Mouse (Mus musculus) hindlimb bud, embryonic 11.5 days (tissue): ENCODE results near the gene Synpo2.

Experiments used
- DNase-seq: peaks from one replicate; pipeline ENCODE4 v3.0.0-alpha.2; 2012; ENCODE audit warnings: low read depth, low spot score; ENCODE audit errors: extremely low spot score

Gene Synpo2

DNA sequence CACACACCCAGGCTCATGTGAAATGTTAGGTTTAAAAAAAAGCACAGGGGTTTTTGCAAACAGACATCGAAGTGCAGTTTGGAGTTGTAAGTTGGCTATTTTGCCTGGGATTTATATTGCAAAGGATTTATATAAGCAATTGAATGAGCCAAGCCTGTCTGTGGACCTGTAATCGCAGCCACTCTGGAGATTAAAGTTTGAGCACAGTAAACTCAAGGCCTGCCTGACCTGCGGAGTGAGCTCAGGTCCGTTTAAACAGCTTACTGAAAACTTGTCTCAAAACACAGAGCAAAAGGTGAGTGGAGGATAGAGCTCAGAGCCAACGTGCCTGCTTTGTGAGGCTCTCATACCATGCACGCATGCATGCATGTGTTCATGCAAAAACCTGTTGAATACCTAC lies 30.9 kb downstream of the Synpo2 start:
- DNase-seq, result no peak

DNA sequence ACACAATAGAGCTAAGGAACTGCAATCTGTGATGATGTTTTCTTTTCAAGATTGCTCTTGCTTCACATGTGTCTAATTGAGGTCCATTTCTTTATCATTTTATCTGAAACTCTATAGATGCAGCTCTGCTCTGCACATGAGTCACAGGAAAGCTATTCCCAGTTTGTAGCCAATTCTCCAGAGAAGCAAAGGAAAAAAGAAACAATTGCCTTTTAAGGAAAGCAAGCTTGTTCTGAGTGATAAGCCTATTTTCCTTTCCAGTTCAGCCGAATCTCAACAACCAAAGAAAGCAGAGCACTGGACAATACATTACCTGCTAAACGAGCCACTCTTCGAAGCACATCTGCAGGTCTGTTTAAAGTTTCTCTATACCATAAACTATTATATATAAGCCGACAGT lies 31.3 kb downstream of the Synpo2 start:
- DNase-seq, result no peak

DNA sequence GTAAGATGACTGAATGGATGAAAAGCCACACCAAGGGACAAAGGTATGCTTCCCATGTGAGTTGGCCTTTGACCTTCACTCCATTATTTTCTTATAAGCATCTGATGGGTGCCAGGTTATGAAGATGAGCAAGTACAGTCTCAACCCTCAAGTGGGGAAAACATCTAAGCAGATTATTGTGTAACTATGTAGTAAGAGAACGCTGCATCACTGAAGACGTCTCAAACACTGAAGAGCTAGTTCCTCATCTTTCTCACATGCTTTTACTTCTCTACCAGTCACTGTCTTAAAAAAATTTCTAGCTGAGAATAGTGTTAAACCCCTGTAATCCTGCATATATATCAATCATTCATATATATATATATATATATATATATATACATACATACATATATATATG lies 34.2 kb downstream of the Synpo2 start:
- no peak for DNase-seq

DNA sequence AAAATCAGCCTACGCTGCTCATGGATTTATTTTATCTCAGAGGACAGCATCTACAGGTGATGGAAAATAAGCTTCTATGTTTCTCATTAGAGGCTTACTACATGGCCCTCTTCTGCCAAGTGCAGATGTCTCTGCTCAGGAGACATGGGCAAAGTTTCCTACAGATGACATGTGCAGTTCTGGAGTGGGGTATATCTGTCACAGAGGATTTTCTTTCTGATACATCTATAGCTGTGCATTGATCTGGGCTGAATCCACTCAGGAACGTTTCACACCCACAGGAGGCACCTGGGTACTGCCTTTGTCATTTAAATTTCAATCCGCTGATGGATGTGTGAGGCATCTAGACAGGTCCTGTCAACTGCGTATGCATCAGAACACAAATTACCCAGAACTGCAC lies 42.2 kb downstream of the Synpo2 start:
- no peak for DNase-seq

DNA sequence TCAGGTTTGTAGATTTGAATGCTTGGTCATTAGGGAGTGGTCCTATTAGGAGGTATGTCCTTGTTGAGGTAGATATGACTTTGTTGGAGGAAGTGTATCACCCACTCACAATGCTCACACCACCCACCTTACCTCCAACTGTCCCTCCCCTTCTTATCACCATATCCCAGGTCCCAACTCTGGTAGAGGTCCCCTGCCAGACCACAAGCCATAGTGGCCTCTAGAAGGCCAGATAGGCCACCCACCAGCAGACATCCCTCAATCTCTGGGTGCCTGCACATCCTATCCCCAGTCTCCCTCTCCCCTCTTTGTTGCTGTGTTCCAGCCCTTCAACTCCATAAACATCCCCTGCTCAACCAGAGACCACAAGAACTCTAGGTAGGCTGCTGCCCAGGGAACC lies 44.3 kb downstream of the Synpo2 start:
- no peak for DNase-seq

DNA sequence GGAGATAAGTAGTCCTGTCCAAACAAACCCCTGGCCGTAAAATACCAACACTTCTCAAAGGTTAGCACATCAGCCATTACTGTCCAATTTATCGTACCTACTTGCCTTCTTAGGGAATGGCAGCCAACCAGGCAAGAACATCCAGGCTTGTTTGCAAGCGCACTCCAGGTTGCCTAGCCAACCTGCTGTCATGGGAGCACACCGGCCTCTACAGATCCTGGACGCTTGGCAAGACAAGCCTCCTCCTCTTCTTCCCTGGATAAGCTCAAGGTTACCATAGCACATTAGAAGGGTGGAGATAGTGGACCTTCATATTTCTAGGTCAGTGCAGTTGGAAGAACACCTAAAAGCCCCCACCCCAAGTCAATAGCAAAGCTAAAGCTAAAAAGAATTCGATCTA lies 45.6 kb downstream of the Synpo2 start:
- DNase-seq, result no peak

DNA sequence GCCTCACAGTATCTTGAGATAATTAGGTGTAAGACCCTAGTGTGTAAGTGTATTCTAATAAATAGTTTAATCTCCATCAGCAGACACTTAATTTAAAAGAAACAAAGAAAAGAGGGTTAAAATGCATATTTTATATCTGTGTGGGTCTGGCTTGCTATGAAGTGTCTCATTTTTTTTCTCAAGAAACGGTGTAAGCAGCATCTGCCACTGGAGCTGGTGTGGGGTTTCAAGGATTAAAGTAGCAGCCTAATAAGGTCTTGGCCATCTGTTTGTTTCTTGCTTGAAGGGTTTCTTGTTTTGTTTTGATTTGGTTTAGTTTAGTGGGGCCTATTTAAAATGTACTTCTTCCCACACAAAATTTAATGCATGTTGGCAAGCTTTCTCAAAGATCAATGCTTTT lies 46.1 kb downstream of the Synpo2 start:
- no peak for DNase-seq

DNA sequence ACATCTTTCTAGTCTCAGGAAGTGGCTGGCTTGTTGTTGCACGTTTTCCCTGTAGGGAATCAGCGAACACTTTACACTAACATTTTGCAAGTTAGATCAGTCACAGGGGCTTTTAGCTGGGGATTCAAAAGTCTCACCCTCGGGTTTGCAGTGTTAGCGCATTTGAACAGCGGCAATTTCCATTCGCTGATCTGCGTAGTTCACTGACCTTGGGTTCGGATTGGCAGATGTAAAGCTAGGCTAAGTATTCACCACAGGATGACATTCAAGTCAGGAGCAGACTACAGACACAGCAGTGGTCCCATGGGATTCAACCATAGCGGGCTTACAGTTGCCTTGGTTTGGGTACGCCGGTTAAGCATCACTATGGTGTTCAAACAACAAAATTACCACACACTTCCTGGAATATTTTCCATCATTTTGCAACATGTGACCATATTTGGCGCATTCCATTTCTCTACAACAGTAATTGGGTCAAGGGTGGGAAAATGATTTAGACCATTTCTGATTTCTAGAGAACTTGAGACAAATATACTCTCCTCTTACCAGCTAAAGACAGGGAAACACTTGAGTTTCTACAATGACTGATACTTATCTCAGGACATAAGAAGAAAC lies 47.2 kb downstream of the Synpo2 start:
- no peak for DNase-seq

DNA sequence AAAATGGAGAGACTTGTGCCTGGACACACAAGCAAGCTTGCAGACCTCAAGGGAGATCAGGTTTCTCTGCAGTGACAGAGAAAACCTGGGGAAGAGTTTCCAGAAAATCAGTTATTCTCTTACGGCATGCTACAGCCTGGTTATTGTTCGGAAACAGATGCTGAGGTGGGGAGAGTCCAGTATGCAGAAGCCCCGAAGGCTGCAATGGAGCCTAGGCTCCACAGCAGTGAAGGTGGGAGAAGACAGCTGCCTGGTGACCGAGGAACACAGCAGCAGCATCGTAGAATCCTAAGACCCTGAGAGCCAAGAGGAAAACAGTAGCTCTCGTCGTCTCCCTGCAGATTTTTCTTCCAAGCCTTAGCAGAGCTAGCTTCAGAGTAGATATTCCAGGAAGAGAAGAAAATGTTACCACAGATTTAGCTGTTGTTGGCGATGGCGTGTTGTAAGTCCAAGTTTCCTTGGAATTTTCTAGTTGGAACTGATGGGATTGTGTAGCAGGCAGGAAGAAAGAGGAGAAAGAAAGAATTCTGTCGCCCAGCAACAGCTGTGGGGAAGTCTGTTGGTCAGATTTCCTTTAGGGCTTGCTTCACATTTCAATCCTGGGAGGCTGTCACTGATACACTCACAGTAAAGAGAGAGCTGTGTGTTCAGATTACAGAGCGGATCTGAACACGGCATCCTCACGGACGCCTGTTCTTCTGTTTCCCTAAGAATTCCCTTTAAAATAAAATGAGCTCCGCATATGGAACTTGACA lies 48.4 kb downstream of the Synpo2 start:
- no peak for DNase-seq

DNA sequence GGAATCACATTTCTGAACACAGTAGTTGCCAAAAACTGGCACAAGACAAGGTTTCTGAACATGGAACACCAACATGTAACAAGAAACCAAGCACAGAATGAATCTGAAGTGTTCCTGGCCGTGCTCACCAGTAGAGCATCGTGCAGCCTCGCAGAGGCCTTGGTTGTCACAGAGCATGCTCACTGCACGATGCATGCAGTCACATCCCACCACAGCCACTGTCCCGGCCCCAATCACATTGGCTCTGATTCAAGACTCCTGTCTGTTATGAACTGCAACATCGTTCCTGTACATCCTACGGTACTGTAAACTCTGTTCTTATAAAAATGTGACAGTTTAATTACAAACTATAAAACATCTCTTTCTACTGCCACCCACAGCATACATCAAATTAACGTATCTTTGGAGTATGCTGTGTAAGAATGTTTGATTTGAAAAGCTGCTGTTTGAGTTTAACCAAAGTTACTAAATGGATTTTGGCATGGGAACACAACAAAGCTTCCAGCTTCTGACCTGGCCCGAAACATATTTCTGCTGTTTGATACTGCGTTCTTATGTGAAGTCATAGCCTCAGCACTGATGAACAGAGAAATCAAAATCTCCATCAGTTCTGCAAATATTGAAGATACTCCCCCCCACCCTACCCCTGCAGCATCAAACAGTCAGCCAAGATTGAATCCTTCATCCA lies 50.6 kb downstream of the Synpo2 start:
- DNase-seq, result no peak

DNA sequence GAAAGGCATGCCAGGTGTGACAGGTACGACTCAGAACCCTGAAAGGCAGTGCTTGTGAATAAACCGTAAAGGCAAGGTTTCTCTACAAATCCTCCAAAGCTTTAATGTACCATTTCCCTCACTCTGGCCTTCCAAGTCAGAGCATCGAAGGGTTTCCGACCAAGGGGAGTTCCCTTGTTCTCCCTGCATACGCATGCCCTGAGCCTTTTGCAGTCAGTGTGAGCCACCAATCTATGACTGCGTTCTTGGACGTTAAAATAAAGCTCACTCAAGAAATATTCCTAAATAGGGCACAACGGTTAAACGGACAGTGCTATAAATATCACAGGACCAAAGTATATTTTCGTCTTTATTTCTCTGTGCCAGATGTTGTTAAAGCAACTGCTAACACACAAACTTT lies 51.7 kb downstream of the Synpo2 start:
- DNase-seq, result no peak

DNA sequence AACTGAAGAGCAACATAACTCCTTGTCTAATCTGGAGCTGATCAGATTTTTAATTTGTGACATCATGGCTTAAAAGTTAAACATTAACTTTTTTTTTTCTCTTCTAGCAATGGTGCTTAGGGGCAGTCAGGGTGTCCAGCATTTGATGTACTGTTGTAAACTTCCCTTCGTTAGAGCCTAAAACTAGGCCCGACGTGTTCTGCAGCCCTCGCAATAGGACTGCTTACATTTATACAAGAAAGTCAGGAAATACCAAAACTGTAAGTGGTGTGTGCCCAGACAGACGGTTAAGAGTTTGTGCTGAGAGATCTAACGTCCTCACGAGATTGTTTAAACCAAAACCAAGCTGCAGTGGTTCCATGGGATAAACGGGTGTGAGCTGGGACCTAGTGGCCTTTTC lies 56.4 kb downstream of the Synpo2 start:
- no peak for DNase-seq

DNA sequence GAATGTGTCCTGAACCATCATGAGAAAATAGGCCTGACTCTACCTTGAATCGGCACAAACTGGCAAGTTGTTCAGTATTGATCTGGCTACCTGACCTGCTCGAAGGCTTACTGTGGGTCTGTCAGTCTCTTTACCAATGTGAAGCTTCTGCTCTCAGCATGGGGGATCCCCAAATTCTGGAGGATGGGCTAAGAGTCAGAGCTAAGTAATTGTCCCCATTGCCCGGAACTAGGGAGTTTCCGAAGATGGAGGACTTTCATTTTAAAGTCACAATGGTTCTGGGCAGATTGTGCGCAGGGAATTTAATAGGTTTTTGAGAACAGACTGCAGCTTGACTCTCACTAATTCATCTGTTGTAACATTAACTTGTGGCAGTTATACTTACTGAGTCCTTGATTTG lies 56.9 kb downstream of the Synpo2 start:
- DNase-seq, result no peak

DNA sequence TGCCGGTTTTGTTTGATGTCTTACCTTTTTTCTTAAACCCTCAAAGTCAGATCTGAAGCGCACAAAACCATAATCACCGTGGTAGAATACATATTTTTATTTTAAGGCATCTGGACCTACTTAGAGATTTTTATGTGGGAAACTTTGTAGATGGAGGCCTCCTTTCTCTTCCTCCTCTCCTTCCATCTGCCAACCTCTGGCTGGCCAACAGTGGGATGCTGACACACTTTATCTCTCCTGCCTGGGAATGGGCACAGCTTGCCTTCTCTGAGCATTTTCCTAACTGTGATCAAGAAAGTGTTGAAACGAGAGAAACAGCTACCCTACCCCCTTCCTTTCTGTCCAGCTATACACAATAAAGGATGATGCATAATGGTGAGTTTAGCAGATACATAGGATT lies 57.5 kb downstream of the Synpo2 start:
- DNase-seq, result no peak

DNA sequence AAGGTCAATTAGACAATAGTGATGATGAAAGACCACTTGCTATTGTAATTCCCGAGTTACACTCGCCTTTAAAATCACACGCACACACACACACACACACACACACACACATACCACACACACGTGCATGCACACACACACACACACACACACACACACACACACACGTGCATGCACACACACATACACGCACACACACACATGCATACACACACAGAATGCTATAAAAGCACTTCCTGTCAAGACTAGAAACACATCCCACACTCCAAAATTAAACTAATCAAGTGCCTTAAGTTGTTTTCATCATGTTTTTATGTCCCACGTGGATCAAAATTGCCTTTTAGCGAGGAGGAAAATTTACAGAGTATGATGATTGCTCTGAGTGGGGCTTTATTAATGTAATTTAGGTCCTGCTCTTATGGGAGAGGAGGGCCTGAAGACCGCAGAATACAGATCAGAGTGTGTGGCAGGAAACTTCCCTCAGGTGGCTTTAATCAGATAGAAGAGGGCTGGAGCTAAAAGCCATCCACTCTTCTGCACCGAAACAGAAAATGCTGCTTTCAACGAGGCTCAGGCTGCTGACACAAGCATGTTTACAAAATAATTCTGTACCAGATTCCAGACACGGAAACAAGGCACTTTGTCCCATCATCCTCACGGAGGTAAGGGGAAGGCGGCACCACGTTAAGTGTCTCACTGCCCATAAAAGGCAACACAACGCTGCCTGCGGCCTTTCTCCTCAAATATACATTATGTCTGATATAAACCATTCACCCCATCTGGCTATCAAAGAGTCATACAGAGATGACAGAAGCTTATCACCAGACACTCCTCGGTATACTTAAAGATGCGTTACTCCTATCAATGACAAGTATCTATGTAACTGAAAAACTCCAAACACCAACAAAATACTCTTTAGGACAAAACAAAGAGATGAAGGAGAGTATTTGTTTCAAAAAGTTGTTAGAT lies 59.3 kb downstream of the Synpo2 start:
- DNase-seq, result no peak

DNA sequence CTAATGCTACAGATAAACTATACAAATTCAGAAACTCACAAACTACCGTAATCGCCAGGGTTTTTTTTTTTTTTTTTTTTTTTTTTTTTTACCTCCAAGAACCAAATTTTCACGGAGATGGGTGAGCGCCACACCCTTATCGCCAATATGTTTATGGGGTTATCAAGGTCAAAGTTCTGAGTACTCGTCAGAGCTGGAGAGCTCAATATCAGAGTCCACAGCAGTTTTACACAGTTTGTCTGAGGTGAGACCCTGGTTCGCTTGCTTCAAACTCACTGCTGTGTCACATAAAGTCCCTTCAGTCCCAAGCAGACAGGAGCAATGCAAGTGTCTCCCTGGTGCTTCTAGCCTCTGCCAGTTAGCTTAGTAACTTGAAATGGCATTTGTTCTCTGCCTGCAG lies 60.8 kb downstream of the Synpo2 start:
- DNase-seq, result no peak

DNA sequence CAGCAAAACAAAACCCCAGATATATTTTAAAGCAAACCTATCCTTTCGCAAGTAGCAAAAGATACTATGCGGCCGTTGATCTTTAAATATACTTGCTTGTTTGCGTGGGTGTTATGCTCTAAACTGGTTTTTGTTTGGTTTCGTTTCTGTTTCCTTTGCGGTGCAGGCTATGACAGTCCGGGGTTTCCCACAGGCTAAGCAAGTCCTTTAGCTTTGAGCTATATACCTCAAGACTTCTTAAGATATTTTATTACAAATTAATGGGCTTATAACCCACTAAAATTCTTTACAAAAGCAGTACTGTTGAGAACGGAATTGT lies 61.6 kb downstream of the Synpo2 start:
- no peak for DNase-seq

DNA sequence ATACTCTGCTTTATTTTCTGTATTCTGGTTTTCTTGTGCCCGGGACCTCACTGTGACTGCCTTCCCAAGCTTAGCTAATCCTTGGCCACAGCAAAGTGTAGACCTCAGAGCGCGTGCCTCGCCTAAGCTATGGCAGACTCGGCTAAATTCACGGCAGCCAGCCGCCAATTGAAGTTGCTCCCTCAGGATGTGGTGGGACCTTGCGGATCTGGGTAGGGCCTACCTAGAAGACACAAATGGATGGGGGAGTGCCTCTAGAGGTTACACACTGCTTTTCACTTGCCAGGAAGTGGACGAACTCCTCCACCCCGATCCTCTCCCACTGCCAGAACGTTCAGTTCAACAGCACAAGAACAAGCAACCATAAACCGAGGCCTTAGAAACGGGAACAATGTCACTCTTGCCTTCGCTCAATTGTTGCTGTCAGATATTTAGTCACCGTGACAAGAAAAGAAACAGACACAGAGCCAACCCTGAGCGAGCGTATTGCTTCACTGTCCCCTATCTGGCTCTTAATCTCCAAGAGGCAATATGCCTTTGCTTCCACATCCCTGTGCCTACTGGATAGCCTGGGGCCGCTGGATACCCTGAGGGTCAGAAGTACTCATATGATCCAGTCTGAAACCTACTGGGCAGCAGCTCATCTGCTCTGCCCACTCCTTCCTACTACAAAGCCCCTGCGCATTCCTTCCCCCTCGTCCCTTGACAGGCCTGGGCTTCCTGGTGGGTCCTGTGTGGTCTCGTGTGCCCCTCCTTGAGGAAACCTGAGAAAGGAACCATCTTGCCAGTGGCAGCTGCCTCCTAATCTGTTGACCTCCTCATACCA lies 62.2 kb downstream of the Synpo2 start:
- no peak for DNase-seq

DNA sequence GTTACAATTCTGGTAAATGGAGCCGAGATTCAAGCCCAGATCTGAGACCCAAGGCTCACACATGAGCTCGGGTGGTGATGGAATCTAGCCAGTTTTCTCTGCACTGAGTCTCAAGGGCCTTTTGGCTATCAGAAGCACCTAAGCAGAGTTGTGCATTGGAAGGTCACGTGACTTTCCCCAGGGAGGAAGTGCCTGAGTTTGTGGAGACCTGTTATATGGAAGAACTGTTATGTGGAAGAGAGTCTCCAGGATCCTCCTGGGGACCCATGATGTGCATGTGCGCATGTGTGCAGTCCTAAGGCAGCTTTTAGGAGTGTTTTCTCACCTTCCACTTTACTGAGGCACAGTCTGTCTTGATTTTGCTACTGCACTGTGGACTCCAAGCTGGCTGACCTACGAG lies 63.8 kb downstream of the Synpo2 start:
- DNase-seq, result no peak

DNA sequence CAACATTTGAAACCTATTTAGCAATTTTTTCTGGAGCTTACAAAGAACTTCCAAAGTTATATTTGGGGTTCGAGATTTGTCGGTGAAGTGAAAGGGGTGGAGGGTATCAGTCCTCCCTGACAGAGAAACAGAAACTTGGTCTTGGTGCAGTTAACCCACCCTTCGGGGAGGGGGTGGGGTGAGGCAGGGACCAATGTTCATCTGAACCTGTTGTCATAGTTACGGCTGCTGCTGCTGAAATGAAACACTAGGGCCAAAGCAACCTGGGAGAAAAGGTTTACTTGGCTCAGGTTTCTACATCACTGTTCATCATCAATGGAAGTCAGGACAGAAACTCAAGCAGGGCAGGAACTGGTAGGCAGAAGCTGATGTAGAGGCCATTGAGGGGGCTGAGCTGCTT lies 66.6 kb downstream of the Synpo2 start:
- DNase-seq, result no peak

DNA sequence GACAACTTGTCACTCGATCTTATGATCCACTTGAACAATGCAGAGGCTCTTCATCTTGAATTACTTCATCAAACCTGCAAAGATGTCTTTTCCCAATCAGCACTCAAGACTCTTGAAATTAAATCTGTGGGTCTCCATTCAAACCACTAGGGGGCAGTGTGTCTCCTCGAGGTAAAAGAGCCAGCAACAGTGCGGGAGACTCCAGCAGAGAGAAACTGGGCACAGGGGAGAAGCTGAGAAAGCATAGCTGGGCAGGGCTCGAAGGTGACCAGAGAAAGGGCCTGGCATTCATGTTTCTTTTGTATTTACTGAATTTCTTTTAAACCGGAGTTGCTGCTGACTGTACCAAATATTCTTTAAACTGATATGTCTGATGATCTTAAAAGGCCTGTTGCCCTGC lies 67.1 kb downstream of the Synpo2 start:
- no peak for DNase-seq
